Mouse (Mus musculus): Measurements from ENCODE around the gene Stk33. TPM values are rescaled to one million over a fixed set of nuclear protein-coding genes. Genes with fewer than 3 reads are reported as not detected.
A peak's percentile ranks its signal among the peaks of the same experiment; 100 is the strongest.

Stk33 gene
- total and polyA plus RNA-seq, 2 experiments from 2014 or later: 6.5 to 7.9 TPM

DNA sequence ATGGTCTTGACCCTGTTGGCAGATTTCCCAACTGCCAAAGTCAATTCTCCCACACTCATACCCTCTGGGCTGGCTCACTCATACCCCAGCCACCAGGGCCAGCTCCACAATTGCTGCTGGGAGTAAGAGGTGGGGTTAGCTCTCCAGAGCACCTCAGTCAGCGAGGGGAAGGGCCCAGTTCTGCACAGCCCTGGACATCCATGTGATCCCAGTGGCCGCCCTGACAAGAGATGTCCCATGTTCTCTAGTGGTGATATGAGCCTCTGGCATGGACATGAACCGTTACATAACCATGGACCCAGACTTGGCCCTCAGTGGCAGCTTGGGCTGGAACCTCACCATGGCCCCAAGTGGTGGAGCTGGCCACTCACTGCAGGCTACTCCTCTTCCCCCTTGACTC lies 143.1 kb downstream of the Stk33 start:
- ATAC-seq (ENCODE audit: low FRiP score): no peak
- no peak for DNase-seq (ENCODE audit: low spot score)
- H3K4me1 ChIP-seq (ENCODE audit: insufficient read depth, low read length): no peaks in the 10 kb centered on the region
- no peaks in the 10 kb centered on the region for H3K36me3 ChIP-seq (ENCODE audit: insufficient read depth, low read length)
- 96% methylated on average over 3 of the region's 3 CpGs for WGBS
- H3K9ac ChIP-seq (replicated peaks; ENCODE audit: low read length, poor library complexity, severe bottlenecking): no peak overlapping the region
- H3K9me3 ChIP-seq (ENCODE audit: low read length): no peaks in the 10 kb centered on the region
- H3K4me2 ChIP-seq (ENCODE audit: low read depth, low read length, poor library complexity, severe bottlenecking): no peak overlapping the region
- no peak overlapping the region for H3K27ac ChIP-seq (ENCODE audit: low read depth, low read length)
- no peaks in the 10 kb centered on the region for H3K27me3 ChIP-seq (ENCODE audit: insufficient read depth, low read length)
- no peak overlapping the region for H3K4me3 ChIP-seq (ENCODE audit: low read depth, low read length)
- TF ChIP-seq CTCF (IDR thresholded peaks at IDR 0.05): no peak

DNA sequence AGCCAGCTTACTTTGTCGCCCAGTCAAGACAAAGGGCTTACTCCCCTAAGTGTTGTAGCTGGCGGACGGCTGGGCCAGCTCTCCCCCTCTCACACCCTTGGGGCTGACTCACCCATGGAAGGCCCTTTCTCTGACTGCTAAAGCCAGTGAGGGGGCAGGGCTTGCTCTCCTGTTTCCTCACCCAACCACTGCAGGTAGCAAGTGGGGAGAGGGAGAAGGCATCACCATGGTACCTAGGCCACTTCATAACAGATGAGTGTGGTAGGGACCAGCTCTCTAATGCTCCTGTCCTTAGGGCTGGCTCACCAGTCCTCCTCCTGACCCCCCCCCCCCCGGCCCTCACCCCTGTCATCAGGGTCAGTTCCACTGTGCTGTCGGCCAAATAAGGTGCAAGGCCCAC lies 143.5 kb downstream of the Stk33 start:
- TF ChIP-seq CTCF (IDR thresholded peaks at IDR 0.05): no peak
- H3K4me3 ChIP-seq (ENCODE audit: low read depth, low read length): no peak overlapping the region
- H3K4me1 ChIP-seq (ENCODE audit: insufficient read depth, low read length): no peaks in the 10 kb centered on the region
- no peaks in the 10 kb centered on the region for H3K27me3 ChIP-seq (ENCODE audit: insufficient read depth, low read length)
- no peaks in the 10 kb centered on the region for H3K9me3 ChIP-seq (ENCODE audit: low read length)
- no peak overlapping the region for H3K9ac ChIP-seq (replicated peaks; ENCODE audit: low read length, poor library complexity, severe bottlenecking)
- no peak overlapping the region for H3K27ac ChIP-seq (ENCODE audit: low read depth, low read length)
- 75% methylated on average over 5 of the region's 5 CpGs for WGBS
- no peak for DNase-seq (ENCODE audit: low spot score)
- no peaks in the 10 kb centered on the region for H3K36me3 ChIP-seq (ENCODE audit: insufficient read depth, low read length)
- no peak for ATAC-seq (ENCODE audit: low FRiP score)
- H3K4me2 ChIP-seq (ENCODE audit: low read depth, low read length, poor library complexity, severe bottlenecking): no peak overlapping the region

DNA sequence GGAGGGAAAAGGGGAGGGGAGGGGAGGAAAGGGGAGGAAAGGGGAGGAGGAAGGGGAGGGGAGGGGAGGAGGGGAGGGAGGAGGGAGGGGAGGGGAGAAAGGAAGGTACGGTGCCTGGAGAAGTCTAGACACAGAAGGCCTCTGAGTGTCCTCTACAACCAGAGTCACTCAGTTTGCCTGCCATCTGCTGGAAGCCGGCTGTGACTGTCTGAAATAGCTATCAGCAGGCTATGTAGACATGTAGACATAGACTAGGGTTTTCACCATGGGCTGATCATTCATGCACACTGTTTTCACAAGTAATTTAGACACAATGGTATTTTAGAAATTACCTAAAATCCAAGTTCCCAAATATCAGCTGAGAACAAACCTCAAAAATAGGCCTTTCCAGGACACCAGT lies 148.4 kb downstream of the Stk33 start:
- Histone ChIP-seq H3K4me3 (ENCODE audit: low read depth, low read length) (no peak overlapping the region), H3K27ac (ENCODE audit: low read depth, low read length) (no peak overlapping the region), H3K36me3 (ENCODE audit: insufficient read depth, low read length) (no peaks in the 10 kb centered on the region), H3K9ac (replicated peaks; ENCODE audit: low read length, poor library complexity, severe bottlenecking) (no peak overlapping the region), H3K4me1 (ENCODE audit: insufficient read depth, low read length) (no peaks in the 10 kb centered on the region), H3K4me2 (ENCODE audit: low read depth, low read length, poor library complexity, severe bottlenecking) (no peak overlapping the region), H3K9me3 (ENCODE audit: low read length) (no peaks in the 10 kb centered on the region), H3K27me3 (ENCODE audit: insufficient read depth, low read length) (no peaks in the 10 kb centered on the region)
- ATAC-seq (ENCODE audit: low FRiP score) (no peak), DNase-seq (ENCODE audit: low spot score) (peak; percentile 33)
- peak; percentile 54 for TF ChIP-seq CTCF (IDR thresholded peaks at IDR 0.05)
- 46% methylated on average over 2 of the region's 2 CpGs for WGBS

DNA sequence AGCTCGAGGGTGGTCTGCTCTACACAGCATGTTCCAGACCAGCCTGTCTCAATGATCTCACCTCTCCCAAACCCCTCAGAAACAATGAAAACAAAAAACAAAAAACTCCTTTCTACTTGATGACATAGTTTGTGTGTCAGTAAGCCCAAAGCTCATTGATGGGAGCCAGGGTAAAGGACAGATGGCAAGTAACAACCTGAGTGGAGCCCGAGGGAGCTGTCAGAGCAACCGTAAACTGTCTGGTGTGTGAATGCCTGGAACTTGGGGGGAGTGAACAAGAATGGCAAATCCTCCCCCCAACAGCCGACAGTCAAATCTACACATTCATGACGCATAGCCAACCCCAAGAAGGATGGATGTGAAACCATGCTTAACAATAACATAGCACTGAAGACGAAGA lies 149.8 kb downstream of the Stk33 start:
- no peak overlapping the region for H3K27ac ChIP-seq (ENCODE audit: low read depth, low read length)
- WGBS: 73% methylated on average over 6 of the region's 6 CpGs
- H3K4me3 ChIP-seq (ENCODE audit: low read depth, low read length): no peak overlapping the region
- no peak for DNase-seq (ENCODE audit: low spot score)
- no peak for TF ChIP-seq CTCF (IDR thresholded peaks at IDR 0.05)
- H3K27me3 ChIP-seq (ENCODE audit: insufficient read depth, low read length): no peaks in the 10 kb centered on the region
- no peak for ATAC-seq (ENCODE audit: low FRiP score)
- no peaks in the 10 kb centered on the region for H3K9me3 ChIP-seq (ENCODE audit: low read length)
- no peaks in the 10 kb centered on the region for H3K36me3 ChIP-seq (ENCODE audit: insufficient read depth, low read length)
- no peak overlapping the region for H3K4me2 ChIP-seq (ENCODE audit: low read depth, low read length, poor library complexity, severe bottlenecking)
- H3K9ac ChIP-seq (replicated peaks; ENCODE audit: low read length, poor library complexity, severe bottlenecking): no peak overlapping the region
- H3K4me1 ChIP-seq (ENCODE audit: insufficient read depth, low read length): no peaks in the 10 kb centered on the region

DNA sequence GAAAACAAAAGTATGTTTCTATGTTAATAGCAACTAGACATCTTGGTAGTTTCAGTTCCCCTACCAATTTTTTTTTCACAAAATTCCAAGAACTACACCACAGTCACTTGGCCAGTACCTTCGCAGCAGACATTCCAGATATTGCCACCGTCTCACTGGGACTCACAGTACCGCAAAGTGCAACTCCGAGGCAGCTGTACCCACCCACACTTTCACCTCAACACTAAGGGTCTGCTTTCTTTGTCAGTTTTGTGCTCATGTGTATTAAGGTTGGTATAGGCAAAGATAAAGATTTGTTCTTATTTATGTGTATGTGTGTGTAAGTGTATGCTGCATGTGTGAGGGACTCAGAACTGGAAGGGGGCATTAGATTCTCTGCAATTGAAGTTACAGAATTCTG lies 156.8 kb downstream of the Stk33 start:
- WGBS: 87% methylated on average over 4 of the region's 4 CpGs
- ATAC-seq (ENCODE audit: low FRiP score) (no peak), DNase-seq (ENCODE audit: low spot score) (no peak)
- H3K4me2 ChIP-seq (ENCODE audit: low read depth, low read length, poor library complexity, severe bottlenecking): no peak overlapping the region
- H3K4me3 ChIP-seq (ENCODE audit: low read depth, low read length): no peak overlapping the region
- no peak overlapping the region for H3K27ac ChIP-seq (ENCODE audit: low read depth, low read length)
- no peaks in the 10 kb centered on the region for H3K4me1 ChIP-seq (ENCODE audit: insufficient read depth, low read length)
- H3K9ac ChIP-seq (replicated peaks; ENCODE audit: low read length, poor library complexity, severe bottlenecking): no peak overlapping the region
- no peaks in the 10 kb centered on the region for H3K9me3 ChIP-seq (ENCODE audit: low read length)
- TF ChIP-seq CTCF (IDR thresholded peaks at IDR 0.05): no peak
- H3K36me3 ChIP-seq (ENCODE audit: insufficient read depth, low read length): no peaks in the 10 kb centered on the region
- H3K27me3 ChIP-seq (ENCODE audit: insufficient read depth, low read length): no peaks in the 10 kb centered on the region

DNA sequence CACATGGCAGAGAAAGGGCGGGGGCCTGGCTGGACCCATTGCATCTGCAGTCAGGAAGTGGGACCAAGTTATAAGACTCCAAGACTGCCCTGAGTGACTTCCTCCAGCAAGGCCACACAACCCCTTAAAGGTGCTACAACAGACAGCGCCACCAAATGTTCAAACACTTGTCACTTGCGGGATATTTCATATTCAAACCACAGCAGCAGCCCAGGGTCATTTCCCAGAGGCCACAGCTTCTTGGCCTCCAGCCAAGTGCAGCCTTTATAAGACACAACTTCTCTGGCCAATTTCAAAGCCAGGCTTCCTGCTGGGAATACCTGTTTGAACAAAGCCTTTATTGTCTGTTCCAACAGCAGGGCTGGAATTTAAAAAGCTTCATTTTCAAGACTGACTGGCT lies 162.3 kb downstream of the Stk33 start:
- Histone ChIP-seq H3K9ac (replicated peaks; ENCODE audit: low read length, poor library complexity, severe bottlenecking) (no peak overlapping the region), H3K27ac (ENCODE audit: low read depth, low read length) (no peak overlapping the region), H3K4me1 (ENCODE audit: insufficient read depth, low read length) (no peaks in the 10 kb centered on the region), H3K9me3 (ENCODE audit: low read length) (no peaks in the 10 kb centered on the region), H3K4me3 (ENCODE audit: low read depth, low read length) (no peak overlapping the region), H3K27me3 (ENCODE audit: insufficient read depth, low read length) (no peaks in the 10 kb centered on the region), H3K36me3 (ENCODE audit: insufficient read depth, low read length) (no peaks in the 10 kb centered on the region), H3K4me2 (ENCODE audit: low read depth, low read length, poor library complexity, severe bottlenecking) (no peak overlapping the region)
- TF ChIP-seq CTCF (IDR thresholded peaks at IDR 0.05): peak; percentile 31; the same call in 1 of the 2 replicates
- peak; percentile 53 for DNase-seq (ENCODE audit: low spot score)
- WGBS: 69% methylated on average over 3 of the region's 3 CpGs
- ATAC-seq (ENCODE audit: low FRiP score): no peak
